Mouse (Mus musculus): Measurements from ENCODE around the gene Slc35b3. TPM values are rescaled to one million over a fixed set of nuclear protein-coding genes. Genes with fewer than 3 reads are reported as not detected.
A peak's percentile ranks its signal among the peaks of the same experiment; 100 is the strongest.

The Slc35b3 gene
- polyA plus RNA-seq, 1 experiment from 2014 or later = 50.8 TPM

DNA sequence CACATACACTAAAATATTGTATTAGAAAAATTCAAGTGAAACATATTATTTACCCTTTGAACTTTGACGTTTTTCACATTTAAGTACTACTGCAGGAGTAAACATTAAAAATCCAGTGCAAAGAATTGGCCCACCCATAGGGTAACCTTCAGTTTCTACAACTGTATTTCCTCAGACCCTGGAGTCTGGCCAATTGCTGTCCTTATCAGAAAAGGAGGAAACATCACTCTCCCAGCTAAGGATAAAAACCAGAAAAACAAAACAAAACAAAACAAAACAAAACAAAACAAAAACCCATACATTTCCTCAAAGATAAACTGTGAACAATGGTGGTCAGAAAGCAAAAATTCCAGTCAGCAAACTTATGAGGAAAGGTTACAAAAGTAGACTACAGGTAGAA lies 14.9 kb downstream of the Slc35b3 start:
- WGBS = 77% methylated on average over 1 of the region's 1 CpGs
- Histone ChIP-seq H3K4me3 (ENCODE audit: low read length) (no peak overlapping the region), H3K9me3 (ENCODE audit: control insufficient read depth, low read length) (no peaks in the 10 kb centered on the region), H3K27me3 (replicated peaks; ENCODE audit: control insufficient read depth, insufficient read depth, low read length) (no peaks in the 10 kb centered on the region), H3K9ac (ENCODE audit: low read depth, low read length) (no peak overlapping the region), H3K4me2 (ENCODE audit: low read depth, low read length) (no peak overlapping the region), H3K27ac (ENCODE audit: low read length) (no peak overlapping the region), H3K36me3 (ENCODE audit: control insufficient read depth, insufficient read depth, low read length) (0 out of 2 replicates have a peak, but pooled peaks cover 4% of the 10 kb centered on the region), H3K4me1 (ENCODE audit: control insufficient read depth, insufficient read depth, low read length) (no peaks in the 10 kb centered on the region)
- ATAC-seq = no peak

DNA sequence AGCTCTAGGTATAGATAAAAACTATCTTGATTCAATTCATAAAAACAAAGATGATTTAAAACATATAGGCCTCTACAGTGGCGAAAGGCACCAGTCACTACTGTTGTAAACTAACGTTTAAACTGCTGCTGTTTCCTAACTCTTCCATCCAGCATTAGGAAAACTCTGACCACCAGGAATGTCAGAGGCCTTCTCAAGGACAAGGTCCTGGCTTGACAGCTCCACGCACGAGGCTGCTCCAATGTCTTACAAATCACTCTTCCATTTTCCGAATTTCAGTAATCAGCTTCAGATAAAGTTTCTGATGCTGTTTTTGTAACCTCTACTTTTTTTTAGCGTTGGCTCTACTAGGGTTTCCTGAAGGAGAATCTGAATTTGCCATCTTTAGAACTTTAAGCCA lies 15.7 kb downstream of the Slc35b3 start:
- Histone ChIP-seq H3K27ac (ENCODE audit: low read length) (no peak overlapping the region), H3K27me3 (replicated peaks; ENCODE audit: control insufficient read depth, insufficient read depth, low read length) (no peaks in the 10 kb centered on the region), H3K4me3 (ENCODE audit: low read length) (no peak overlapping the region), H3K4me1 (ENCODE audit: control insufficient read depth, insufficient read depth, low read length) (no peaks in the 10 kb centered on the region), H3K9me3 (ENCODE audit: control insufficient read depth, low read length) (no peaks in the 10 kb centered on the region), H3K36me3 (ENCODE audit: control insufficient read depth, insufficient read depth, low read length) (0 out of 2 replicates have a peak, but pooled peaks cover 3% of the 10 kb centered on the region), H3K9ac (ENCODE audit: low read depth, low read length) (no peak overlapping the region), H3K4me2 (ENCODE audit: low read depth, low read length) (no peak overlapping the region)
- ATAC-seq = no peak
- 86% methylated on average over 6 of the region's 6 CpGs for WGBS

DNA sequence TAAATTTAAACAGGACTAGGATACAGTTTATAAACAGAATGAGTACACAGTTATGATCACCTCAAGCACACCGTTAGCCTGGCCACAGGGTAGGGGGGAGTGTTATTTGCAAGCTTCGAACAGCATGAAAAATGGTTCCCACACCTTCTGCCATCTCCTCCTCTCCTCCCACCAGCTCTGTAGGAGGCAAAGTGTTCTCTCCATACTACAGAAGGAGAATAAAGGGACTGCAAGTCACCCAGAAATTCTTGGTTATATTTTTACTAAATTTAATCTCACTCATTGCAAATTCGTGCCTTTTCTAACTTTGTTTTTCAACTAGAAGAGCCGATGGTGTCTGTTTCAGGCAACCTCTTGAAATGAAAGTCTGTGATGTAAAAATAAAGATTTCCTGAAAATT lies 18.9 kb downstream of the Slc35b3 start:
- H3K27me3 ChIP-seq (replicated peaks; ENCODE audit: control insufficient read depth, insufficient read depth, low read length) = no peaks in the 10 kb centered on the region
- 0 out of 2 replicates have a peak, but pooled peaks cover 4% of the 10 kb centered on the region for H3K36me3 ChIP-seq (ENCODE audit: control insufficient read depth, insufficient read depth, low read length)
- no peak overlapping the region for H3K9ac ChIP-seq (ENCODE audit: low read depth, low read length)
- H3K4me2 ChIP-seq (ENCODE audit: low read depth, low read length) = no peak overlapping the region
- no peaks in the 10 kb centered on the region for H3K4me1 ChIP-seq (ENCODE audit: control insufficient read depth, insufficient read depth, low read length)
- 80% methylated on average over 4 of the region's 4 CpGs for WGBS
- no peaks in the 10 kb centered on the region for H3K9me3 ChIP-seq (ENCODE audit: control insufficient read depth, low read length)
- no peak for ATAC-seq
- H3K4me3 ChIP-seq (ENCODE audit: low read length) = no peak overlapping the region
- no peak overlapping the region for H3K27ac ChIP-seq (ENCODE audit: low read length)

DNA sequence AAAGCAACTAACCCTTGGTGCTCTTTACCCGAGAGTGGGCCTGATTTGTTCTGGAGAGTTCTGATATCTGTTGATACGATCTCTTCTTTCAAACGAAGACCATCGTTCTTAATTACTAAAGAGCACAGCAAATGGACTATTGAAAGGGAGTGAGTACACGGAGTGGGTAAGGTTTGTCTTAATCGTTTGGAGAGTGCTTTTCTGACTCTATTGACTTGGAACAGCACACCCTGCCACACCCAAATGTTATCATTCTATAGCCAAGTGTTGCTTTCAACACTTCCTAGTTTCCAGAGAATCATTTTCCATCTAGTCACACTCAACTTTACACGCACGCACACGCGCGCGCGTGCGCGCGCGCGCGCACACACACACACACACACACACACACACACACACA lies 19.4 kb downstream of the Slc35b3 start:
- 89% methylated on average over 19 of the region's 19 CpGs for WGBS
- H3K27ac ChIP-seq (ENCODE audit: low read length) = no peak overlapping the region
- ATAC-seq = peak; percentile 59; the same call in 1 of the 2 replicates
- no peak overlapping the region for H3K4me2 ChIP-seq (ENCODE audit: low read depth, low read length)
- no peaks in the 10 kb centered on the region for H3K4me1 ChIP-seq (ENCODE audit: control insufficient read depth, insufficient read depth, low read length)
- H3K4me3 ChIP-seq (ENCODE audit: low read length) = no peak overlapping the region
- 0 out of 2 replicates have a peak, but pooled peaks cover 4% of the 10 kb centered on the region for H3K36me3 ChIP-seq (ENCODE audit: control insufficient read depth, insufficient read depth, low read length)
- H3K9ac ChIP-seq (ENCODE audit: low read depth, low read length) = no peak overlapping the region
- no peaks in the 10 kb centered on the region for H3K27me3 ChIP-seq (replicated peaks; ENCODE audit: control insufficient read depth, insufficient read depth, low read length)
- H3K9me3 ChIP-seq (ENCODE audit: control insufficient read depth, low read length) = no peaks in the 10 kb centered on the region

DNA sequence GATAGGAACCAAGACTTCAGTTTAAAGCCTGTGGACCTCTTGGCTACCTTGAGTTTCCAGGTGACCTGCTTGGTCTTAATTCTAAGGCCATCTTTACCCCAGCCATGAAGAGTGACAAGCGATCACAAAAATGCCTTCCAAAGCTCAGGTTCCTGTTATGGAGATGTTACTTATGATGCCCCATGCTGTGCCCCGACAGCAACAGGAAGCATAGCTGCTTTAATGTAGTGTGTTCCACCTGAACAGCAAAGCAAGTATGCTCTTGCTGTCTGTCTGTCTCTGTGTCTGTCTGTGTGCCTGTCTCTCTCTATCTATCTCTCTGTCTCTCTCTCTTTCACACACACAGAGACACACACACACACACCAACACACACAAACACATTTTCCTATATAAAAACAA lies 22.2 kb downstream of the Slc35b3 start:
- ATAC-seq = no peak
- H3K27me3 ChIP-seq (replicated peaks; ENCODE audit: control insufficient read depth, insufficient read depth, low read length) = no peaks in the 10 kb centered on the region
- no peak overlapping the region for H3K9ac ChIP-seq (ENCODE audit: low read depth, low read length)
- H3K4me1 ChIP-seq (ENCODE audit: control insufficient read depth, insufficient read depth, low read length) = no peaks in the 10 kb centered on the region
- no peak overlapping the region for H3K27ac ChIP-seq (ENCODE audit: low read length)
- no peak overlapping the region for H3K4me2 ChIP-seq (ENCODE audit: low read depth, low read length)
- peaks cover 19% of the 10 kb centered on the region; the same call in 1 of the 2 replicates for H3K36me3 ChIP-seq (ENCODE audit: control insufficient read depth, insufficient read depth, low read length)
- 98% methylated on average over 2 of the region's 2 CpGs for WGBS
- no peak overlapping the region for H3K4me3 ChIP-seq (ENCODE audit: low read length)
- H3K9me3 ChIP-seq (ENCODE audit: control insufficient read depth, low read length) = no peaks in the 10 kb centered on the region

DNA sequence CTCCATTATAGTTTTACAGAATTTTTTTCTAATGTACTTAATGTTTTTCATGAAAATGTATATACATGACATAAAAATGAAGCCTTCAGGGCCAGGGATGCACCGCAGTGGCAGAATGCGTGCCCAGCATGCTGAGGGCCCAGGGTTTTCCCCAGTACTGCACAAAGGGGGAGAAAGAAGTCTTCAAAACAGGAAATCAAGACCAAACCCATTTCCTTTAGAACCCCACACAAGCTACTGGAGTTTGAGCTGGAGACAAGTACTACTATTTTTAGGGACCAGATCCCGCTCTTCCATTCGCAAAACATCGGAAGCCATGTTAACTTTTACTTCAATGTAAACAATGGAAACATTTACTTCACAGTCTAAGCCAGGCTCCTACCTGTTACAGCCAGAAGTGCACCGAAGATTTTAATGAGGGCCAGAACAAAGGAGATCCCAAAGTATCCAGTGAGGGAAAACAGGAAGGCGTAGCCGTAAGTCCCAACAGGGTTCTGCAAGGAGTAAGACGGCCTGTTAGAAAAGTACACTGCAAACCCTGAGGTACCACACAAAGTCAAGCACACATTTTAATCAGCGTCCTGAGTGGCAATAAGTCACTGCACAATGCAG lies 23.7 kb downstream of the Slc35b3 start:
- Histone ChIP-seq H3K27me3 (replicated peaks; ENCODE audit: control insufficient read depth, insufficient read depth, low read length) (no peaks in the 10 kb centered on the region), H3K36me3 (ENCODE audit: control insufficient read depth, insufficient read depth, low read length) (peaks cover 19% of the 10 kb centered on the region; the same call in 1 of the 2 replicates), H3K9me3 (ENCODE audit: control insufficient read depth, low read length) (no peaks in the 10 kb centered on the region), H3K4me1 (ENCODE audit: control insufficient read depth, insufficient read depth, low read length) (no peaks in the 10 kb centered on the region), H3K9ac (ENCODE audit: low read depth, low read length) (no peak overlapping the region), H3K4me3 (ENCODE audit: low read length) (no peak overlapping the region), H3K27ac (ENCODE audit: low read length) (no peak overlapping the region), H3K4me2 (ENCODE audit: low read depth, low read length) (no peak overlapping the region)
- WGBS = 82% methylated on average over 10 of the region's 10 CpGs
- no peak for ATAC-seq

DNA sequence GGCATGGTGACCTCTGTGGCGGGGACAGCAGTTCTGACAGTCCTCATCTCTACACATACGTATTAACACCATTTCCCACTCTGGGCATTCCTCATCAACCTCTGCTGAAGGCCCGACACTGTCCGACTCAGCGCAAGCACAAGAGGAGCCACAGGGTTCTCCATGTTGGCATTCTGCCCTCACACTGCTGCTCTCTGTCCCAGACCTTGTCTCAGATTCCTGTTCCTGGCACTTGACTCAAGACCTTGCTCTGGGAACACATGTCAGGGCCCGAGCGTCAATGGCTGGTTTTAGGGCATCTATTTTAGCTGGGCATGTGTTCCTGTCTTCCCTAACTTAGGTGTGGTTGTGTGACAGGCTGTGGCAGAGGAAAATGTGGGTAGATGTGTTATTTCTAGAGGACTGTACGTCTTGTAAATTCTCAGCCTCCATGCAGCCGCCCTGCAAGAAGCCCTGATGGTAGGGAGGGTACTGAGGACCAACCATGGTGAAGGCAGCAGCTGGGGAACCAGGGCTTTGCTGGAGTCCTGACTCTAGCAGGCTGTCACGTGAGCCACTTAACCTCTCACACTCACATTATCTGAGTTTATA lies 24.7 kb downstream of the Slc35b3 start:
- Histone ChIP-seq H3K9ac (ENCODE audit: low read depth, low read length) (no peak overlapping the region), H3K4me3 (ENCODE audit: low read length) (no peak overlapping the region), H3K27ac (ENCODE audit: low read length) (no peak overlapping the region), H3K4me1 (ENCODE audit: control insufficient read depth, insufficient read depth, low read length) (no peaks in the 10 kb centered on the region), H3K27me3 (replicated peaks; ENCODE audit: control insufficient read depth, insufficient read depth, low read length) (no peaks in the 10 kb centered on the region), H3K36me3 (ENCODE audit: control insufficient read depth, insufficient read depth, low read length) (peaks cover 21% of the 10 kb centered on the region; the same call in 1 of the 2 replicates), H3K4me2 (ENCODE audit: low read depth, low read length) (no peak overlapping the region), H3K9me3 (ENCODE audit: control insufficient read depth, low read length) (no peaks in the 10 kb centered on the region)
- WGBS = 93% methylated on average over 10 of the region's 10 CpGs
- no peak for ATAC-seq

DNA sequence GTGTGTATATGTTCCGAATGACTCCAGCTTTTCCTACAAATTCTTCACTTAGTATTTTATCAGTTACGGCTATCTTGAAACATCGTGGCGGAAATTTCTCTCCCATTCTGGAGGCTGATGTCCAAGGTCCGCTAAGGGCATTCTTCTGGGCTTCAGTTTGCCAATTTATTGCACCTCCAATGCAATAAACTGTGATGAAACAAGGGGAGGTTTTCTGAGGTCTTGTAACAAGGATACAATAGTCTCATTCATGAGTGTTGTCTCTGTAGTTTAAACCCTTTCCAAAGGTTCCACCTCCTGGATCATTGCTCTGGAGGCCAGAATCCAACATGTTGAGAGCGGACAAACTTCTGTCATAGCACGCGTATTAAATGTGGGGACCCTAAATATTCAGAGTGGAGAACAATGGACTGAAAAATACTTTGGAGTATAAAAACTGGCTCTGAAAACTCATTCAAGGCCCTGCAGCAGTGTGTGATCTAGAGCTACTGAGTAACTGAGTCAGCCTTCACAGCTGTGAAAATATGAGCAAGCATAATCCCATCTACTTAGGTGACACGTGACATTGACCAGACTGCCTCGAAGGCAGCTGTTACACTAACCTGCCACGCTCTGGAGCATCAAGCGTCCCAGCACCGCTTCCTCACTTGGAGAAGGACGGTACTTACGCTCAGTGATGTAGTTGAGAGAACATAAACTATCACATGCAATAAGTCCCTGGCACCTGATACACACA lies 30.7 kb downstream of the Slc35b3 start:
- 69% methylated on average over 15 of the region's 15 CpGs for WGBS
- Histone ChIP-seq H3K27ac (ENCODE audit: low read length) (peak overlapping the region; percentile 6; the same call in 1 of the 2 replicates), H3K4me1 (ENCODE audit: control insufficient read depth, insufficient read depth, low read length) (peaks cover 10% of the 10 kb centered on the region; the same call in 1 of the 2 replicates), H3K9me3 (ENCODE audit: control insufficient read depth, low read length) (no peaks in the 10 kb centered on the region), H3K36me3 (ENCODE audit: control insufficient read depth, insufficient read depth, low read length) (peaks cover 9% of the 10 kb centered on the region; the same call in 1 of the 2 replicates), H3K27me3 (replicated peaks; ENCODE audit: control insufficient read depth, insufficient read depth, low read length) (no peaks in the 10 kb centered on the region), H3K4me3 (ENCODE audit: low read length) (no peak overlapping the region), H3K4me2 (ENCODE audit: low read depth, low read length) (no peak overlapping the region), H3K9ac (ENCODE audit: low read depth, low read length) (no peak overlapping the region)
- ATAC-seq = peak; percentile 95

DNA sequence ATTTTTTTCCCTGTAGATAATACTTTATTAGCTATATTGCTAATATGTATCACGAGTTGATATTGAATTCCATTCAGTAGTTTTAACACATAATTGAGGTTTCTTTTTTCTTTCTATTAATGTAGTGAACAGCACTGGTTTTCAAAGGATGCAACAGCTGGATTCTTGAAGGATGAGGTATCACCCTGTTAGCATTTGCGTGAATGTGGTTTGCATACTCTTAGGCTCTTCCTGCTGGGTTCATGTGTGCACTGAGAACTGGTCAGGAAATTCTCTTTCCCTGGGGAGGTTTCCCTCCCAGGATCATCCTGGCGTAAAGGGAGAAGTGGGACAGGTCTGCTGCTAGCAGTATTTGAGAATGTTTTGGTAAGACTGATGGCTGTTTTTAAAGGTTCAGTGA lies 38.0 kb downstream of the Slc35b3 start:
- no peaks in the 10 kb centered on the region for H3K27me3 ChIP-seq (replicated peaks; ENCODE audit: control insufficient read depth, insufficient read depth, low read length)
- no peaks in the 10 kb centered on the region for H3K4me1 ChIP-seq (ENCODE audit: control insufficient read depth, insufficient read depth, low read length)
- no peaks in the 10 kb centered on the region for H3K36me3 ChIP-seq (ENCODE audit: control insufficient read depth, insufficient read depth, low read length)
- WGBS = 64% methylated on average over 3 of the region's 3 CpGs
- H3K9ac ChIP-seq (ENCODE audit: low read depth, low read length) = no peak overlapping the region
- no peak for ATAC-seq
- no peak overlapping the region for H3K4me3 ChIP-seq (ENCODE audit: low read length)
- H3K27ac ChIP-seq (ENCODE audit: low read length) = no peak overlapping the region
- H3K4me2 ChIP-seq (ENCODE audit: low read depth, low read length) = no peak overlapping the region
- H3K9me3 ChIP-seq (ENCODE audit: control insufficient read depth, low read length) = no peaks in the 10 kb centered on the region
